Mouse (Mus musculus) adrenal gland, adult 10 weeks (tissue): Measurements from ENCODE around the gene Ccdc130. TPM values are rescaled to one million over a fixed set of nuclear protein-coding genes. Genes with fewer than 3 reads are reported as not detected.

Source experiments
- polyA plus RNA-seq: library from polyadenylated mRNA; stranded (reverse); fragments of 350-450 nt; fragmentation: Illumina TruSeq; extraction: RNeasy Lipid Tissue Mini Kit (QIAGEN cat#74804); gene quantifications from one replicate; pipeline ENCODE4 v1.2.3, GENCODE M21; 2014; ENCODE audit warnings: low read depth, low replicate concordance

Gene Ccdc130
- 5.3 TPM for polyA plus RNA-seq

DNA sequence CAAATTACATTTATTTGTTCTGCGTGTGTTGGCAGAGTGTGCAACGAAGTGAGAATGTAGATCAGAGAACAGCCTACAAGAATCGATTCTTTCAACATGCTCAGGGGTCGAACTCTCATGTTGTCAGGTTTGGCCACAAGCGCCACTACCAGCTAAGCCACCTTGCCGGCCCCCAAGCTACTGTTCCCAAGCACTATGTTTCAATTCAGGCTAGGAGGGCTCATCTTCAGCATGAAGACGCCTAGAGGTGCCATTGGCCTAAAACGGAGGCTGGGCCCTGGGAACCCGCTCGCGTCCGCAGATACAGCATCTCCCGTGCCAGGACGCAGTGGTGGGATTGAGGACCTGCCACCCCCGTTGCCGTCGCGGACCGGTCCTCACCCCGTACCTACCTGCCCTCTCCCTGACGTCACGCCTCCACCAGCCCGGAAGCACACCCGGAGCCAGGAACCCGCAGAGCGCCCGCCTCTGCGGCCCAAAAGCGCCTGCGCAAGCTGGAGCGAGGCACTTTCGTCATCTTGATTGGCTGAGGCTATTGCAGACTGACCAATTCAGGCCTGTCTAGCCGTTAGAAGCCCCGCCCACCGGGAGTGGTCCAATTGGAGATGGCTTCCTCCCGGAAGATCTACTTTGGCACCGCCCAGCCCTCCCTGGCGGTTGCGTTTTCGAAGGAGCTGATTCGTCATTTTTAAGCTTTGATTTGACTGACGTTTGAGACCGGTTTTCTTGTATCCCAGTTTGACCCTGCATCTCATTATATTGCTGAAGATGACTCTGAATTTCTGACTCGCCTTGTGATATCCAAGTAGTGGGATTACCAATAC, at the start of gene Ccdc130:
TSS of gene Ccdc130 (minus strand) at position 431 of the 824 bp plus-strand sequence.

DNA sequence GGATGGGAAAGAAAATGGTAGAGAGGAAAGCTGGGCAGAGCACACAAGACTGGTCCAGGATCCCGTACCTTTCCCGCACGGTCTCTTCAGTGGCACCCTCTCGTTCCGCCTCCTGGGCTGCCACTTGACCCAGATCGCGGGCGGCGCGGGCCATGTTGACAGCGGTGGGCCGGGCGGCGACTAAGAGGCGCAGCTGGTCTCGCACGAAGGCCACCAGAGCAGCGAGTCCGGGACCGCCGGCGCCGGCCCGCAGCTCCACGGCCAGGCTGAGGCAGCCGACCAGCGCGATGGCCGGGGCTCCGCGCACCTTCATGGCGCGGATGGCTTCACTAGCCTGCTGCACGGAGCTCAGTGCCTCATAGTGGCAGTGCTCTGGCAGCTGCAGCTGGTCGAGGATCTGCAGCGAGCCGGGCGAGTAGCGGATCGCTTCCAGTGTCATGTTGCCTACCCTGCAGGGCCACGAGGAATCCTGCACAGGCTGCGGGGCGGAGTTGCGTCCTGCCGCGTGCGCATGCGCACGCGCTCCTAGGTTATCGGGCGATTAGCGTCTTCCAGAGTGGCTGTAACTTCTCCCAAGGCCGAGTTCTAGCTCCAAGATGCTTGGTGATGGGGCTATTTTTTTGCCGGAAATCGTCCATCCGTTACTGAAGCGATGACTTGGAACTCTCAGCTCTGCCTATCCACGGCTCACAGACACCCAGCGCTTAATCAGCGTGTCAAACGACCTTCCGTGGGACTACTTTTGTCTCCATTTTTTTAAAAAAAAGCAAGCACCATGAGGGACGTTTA, 13.2 kb downstream of the Ccdc130 start, which contains the start of gene Mri1:
TSS of gene Mri1 (minus strand) at position 505 of the 789 bp plus-strand sequence.

DNA sequence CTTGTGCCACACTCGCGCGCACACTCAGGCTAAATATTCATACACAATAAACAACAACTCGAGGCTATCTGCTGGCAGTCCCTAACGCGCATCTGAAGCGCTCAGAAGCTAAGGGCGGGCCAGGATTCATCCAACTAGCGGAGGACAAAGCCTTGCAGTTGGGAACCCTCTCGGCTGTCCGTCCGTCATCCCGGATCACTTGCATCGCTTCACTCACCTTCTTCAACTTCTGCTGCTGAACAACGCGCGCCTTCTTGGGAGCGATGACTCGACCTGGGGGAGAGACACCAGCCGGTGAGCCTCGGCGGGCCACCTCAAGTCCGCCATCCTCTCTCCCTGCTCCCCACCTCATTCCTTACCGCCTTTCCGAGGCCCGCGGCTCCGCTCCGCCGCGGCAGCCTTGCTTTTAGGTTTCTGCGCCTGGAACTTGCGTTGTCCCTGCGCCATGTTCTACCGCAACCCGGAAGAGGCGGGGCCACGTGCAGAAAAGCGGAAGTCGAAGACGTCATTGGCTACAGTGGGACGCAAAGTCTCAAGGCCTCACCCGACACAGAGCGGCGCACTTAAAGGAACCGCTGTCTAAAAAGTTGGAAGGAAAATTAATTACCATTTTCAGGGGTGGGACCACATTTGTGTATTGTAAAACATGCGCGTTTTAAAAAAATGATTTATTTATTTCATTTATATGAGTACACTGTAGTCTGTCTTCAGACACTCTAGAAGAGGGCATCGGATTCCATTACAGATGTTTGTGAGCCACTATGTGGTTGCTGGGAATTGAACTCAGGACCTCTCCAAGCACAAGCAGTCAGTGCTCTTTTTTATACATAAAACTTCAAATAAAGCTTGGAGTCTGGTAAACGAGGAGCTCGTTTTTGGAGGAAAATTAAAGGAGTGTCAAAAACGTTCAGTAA, 20.7 kb downstream of the Ccdc130 start, which contains the start of gene D8Ertd738e:
TSS of gene D8Ertd738e (minus strand) at position 463 of the 914 bp plus-strand sequence.

GRCm38 (mm10) chr8:84236998-84237473, 33.1 kb downstream of the Ccdc130 start, which contains the start of gene Zswim4:
Zswim4 (minus strand) TSS chr8:84237055.

Other genes starting within 250 kb of the Ccdc130 start
- gene Palm3, start 248.9 kb downstream of the Ccdc130 start, polyA plus RNA-seq = 0.76 TPM
- 0.35 TPM for gene Il27ra, start 227.8 kb downstream of the Ccdc130 start, polyA plus RNA-seq
- gene Rln3, start 225.4 kb downstream of the Ccdc130 start, polyA plus RNA-seq = not detected
- 2.3 TPM for gene Gm10643, start 205.2 kb downstream of the Ccdc130 start, polyA plus RNA-seq
- 0.64 TPM for gene Rfx1, start 203.5 kb downstream of the Ccdc130 start, polyA plus RNA-seq
- gene Dcaf15, start 165.6 kb downstream of the Ccdc130 start, polyA plus RNA-seq = 1.3 TPM
- not detected for gene Podnl1, start 144.4 kb downstream of the Ccdc130 start, polyA plus RNA-seq
- 0.35 TPM for gene Cc2d1a, start 122.4 kb downstream of the Ccdc130 start, polyA plus RNA-seq
- not detected for gene 4930432K21Rik, start 122.4 kb downstream of the Ccdc130 start, polyA plus RNA-seq
- not detected for gene Nanos3, start 85.2 kb downstream of the Ccdc130 start, polyA plus RNA-seq
- 0.52 TPM for gene Zswim4, start 33.3 kb downstream of the Ccdc130 start, polyA plus RNA-seq
- gene D8Ertd738e, start 20.7 kb downstream of the Ccdc130 start, polyA plus RNA-seq = 5.3 TPM
- 4.1 TPM for gene Mri1, start 13.1 kb downstream of the Ccdc130 start, polyA plus RNA-seq
- 0.52 TPM for gene Cacna1a, start 118.1 kb upstream of the Ccdc130 start, polyA plus RNA-seq